Mouse (Mus musculus): ENCODE data around the gene Noc2l.

The Noc2l gene

DNA sequence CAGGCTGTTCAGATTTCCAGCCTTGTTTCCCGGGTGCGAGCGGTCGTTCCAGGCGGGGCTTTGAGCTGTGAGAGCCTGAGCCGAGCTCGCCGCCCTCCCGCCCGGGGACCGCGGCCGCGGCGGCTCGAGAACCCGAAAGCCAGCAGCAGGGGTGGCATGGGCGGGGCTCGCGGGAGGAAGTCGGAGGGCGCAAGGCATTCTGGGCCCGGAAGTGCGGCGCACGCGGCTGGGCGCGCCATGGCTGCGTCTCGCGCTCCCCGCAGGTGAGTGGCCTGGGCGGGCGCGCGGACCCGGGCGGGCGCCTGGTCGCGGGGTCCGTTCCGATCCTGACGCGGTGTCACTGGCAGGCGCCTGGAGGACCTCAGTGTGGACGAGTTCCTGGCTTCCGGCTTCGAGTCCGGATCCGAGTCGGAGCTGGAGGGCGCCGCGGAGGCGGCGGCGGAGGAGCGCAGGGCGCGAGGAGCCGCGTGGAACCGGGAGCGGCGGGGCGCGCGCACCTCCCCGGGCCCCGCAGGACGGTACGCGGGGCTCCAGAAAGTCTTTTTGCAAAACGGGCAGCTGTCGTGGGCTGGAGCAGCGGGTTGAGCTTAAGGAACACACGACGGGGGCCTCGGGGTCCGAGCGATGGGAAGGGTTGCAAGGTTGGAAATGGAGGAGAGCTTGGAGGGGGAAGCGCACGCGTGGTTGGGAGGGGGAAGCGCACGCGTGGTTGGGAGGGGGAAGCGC is at the start of gene Noc2l:
Gene Noc2l (plus strand): TSS at position 203 of the 726 bp plus-strand sequence.
- peak; percentile 91 to 95 for DNase-seq

- no peak for DNase-seq
Observed at GRCm38 (mm10) chr4:156188162-156188810, 47.5 kb upstream of the Noc2l start.

- DNase-seq = peak; percentile 18 to 39
Observed at GRCm38 (mm10) chr4:156188811-156189323, 46.9 kb upstream of the Noc2l start.

DNA sequence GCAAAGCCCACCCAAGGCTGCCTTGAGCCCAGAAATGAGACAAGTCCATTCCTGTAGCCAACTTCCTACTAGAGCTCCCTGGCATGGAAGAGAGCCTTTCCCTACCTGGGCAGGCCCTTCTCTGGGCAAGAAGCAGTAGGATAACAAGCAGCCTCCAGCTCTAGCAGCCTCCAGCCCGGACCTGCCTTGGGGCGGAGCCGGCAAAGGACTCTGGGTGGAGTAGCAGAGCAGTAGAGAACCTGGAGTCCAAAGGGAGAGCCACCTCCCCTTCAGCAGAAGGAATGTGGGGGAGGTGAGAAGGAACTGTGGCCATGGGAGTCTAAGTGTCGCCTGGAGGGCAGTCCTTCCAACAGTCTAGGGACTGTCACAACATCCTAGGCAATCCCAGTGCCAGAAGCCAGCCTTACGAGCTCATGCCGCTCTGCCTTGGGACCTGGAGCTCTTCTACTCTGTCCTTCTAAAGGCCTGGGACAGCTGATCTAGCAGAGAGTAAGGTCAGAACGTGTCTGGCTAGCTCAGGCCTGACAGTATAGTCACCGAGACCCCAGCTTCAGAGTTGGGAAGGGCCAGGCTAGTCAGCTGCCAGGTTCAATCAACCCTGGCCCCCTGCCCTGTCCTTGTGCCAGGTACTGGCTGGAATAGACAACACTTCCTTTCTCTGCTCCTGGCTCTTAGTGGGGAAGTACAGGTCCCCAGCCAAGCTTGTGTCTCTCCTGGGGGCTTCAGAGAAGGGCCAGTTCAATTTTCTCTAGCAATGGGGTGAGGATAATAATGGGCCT is 43.2 kb upstream of the Noc2l start:
- peak in 1 of 2 experiments; percentile 13 for DNase-seq

DNA sequence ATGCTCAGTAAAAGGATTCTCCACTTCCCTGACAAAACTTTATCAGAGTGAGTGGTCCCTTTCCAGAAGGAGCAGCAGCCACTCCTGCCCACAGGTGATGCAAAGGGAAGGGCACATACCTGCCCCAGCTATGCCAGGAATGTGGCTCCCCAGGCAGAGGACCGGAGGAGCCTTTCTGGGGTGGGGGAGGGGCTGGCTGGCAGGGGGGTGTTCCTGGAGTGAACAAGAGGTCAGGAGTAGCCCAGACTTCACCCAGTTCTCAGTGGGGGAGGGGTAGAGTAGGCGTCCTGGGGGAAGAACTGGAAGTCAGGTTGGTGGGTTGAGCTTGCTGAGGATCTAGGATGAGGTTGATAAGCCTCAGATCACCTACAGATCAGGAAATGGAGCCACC is 42.6 kb upstream of the Noc2l start:
- DNase-seq = no peak

DNA sequence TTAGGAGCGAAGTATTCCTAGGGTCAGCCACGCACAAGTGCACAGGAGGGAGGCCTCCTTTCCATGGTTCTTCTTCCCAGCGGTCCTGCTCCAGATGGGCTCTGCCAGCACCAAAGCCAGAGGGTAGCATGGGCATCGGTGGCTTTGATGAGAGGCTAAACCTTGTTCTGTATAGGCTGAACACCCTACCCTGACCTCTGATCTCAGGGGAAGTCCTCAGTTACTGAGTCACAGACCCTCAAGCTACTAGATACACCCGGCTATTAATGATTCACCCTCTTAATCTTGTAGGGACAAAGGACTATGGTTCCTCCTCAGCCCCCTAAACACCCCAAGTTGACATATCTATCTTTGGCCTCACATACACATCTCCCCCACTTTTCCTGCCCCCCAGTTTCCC is 41.9 kb upstream of the Noc2l start:
- no peak for DNase-seq

DNA sequence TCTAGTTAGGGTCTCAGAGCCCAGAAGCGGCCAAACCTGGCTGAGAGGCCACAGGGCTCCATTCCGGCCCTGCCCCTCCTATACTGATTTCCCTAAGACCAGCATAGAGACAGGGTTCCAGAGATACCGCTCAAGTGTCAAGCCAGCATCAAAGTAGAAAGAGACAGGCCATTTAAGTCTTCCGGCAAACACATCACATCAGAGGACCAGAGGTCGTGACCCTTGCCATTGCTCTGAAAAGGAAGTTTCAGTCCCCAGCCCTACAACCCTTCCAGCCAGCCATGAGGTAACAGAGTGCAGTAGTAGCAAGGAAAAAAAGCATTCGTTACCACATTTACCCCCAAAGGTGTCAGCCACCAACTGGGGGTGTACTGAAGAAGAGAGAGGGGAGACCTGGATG is 41.5 kb upstream of the Noc2l start:
- no peak for DNase-seq

DNA sequence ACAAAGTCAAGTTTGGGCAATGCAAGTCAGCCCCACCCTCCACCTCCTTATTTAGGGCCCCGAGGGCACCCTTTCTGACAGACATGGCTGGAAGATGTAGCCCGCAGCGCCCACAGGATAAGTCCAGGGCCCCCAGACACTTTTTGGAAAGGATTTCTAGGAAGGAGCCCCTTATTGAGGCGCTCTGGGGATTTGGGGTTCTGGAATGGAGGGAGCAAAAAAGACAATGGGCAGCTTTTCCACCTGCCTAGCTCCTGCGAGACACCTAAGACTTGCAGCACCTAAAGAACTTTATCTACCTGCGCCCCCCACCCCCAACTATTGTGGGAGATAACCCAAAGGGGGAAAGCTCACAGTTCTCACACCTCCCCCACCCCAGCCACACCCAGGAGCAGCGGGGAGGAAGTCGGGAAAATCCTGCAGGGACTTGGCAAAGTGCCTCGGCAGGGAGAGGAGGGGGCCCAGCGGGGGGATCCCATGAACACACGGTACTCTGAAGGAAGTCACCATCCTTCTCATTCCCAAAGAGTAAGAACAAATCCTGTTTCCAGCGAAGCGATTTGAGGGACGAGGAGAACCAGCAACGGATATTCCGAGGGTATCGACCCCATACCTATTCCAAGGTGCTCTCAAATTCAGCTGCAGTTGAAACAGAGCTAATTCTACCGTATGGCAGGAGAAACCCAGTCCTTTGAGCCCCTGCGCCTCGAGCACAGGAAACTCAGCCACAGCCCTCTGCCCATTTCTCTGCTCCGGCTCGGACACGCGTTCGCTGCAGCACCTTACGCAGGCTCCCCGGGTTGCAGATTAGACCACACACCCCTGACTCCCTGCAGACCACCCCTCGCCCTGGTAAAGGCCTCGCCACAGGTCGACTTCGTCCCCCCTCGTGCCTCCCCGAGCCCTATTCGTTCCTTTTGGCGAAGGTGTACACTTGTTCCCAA is 39.6 kb upstream of the Noc2l start:
- peak; percentile 34 to 38 for DNase-seq

- DNase-seq = peak; percentile 62 to 77
Observed at GRCm38 (mm10) chr4:156197131-156197828, 38.5 kb upstream of the Noc2l start, which contains the start of gene Agrn. Agrn (minus strand) TSS chr4:156197488.

DNA sequence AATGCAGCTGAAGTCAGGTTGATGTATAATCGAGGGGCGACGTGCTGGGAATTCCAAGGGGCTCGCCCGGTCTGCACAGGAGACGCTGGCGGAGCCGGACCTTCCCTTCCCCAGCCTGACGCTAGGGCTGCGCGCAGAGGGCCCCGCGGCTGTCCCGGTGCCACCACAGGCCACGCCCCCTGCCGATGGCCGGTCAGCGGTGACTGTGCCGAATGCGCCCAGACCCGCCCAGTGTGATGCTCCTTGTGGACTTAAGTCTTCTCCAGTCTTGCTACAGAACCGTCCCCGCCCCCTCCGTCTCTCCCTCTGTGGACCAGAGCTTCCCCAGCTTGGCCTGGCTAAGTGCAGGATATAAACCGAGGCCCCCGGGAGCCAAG is 38.0 kb upstream of the Noc2l start:
- peak; percentile 80 to 86 for DNase-seq

- DNase-seq = no peak
Observed at GRCm38 (mm10) chr4:156200623-156201475, 35.0 kb upstream of the Noc2l start, which contains the start of gene Isg15. Isg15 (minus strand) TSS chr4:156200818.

DNA sequence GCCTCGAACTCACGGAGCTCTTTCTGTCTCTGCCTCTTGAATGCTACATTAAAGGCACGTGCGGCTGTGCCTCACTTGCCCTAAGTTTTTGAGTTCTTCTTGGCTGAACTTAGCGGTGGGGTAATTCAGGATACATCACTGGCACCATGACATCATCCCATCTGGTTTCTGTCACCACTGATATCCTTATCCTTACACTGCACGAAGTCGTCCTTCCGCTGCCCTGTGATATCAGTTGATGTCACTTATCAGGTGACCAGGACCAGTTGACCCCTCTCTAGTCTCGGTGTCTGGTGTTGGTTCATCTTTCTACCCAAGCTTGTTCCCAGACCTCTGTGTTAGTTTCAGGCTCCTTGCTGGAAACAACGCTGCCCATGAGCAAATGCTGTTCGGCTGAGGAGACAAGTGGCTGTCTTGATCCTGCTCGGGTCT is 33.3 kb upstream of the Noc2l start:
- peak in 1 of 2 experiments; percentile 14 for DNase-seq

DNA sequence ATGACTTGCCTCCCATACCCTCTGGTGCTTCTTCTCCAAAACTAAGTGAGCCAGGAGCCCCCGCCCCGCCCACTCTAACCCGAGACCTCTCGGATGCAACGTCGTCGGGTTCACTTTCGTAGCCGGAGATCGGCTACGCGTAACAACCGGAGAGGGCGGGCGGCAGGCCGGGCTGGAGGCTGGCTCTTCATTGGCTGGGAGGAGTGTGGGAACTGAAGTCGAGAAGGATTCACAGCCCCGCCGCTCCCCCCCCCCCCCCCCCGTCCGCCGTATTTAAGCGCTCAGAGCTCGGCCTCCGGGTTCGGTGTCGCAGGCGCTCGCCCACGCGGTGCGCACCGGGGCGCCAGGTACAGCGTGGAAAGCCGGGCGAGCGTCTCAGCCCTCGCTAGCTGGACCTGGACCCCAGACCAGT is 32.8 kb upstream of the Noc2l start, which contains the start of gene AW011738:
Gene AW011738 (plus strand): TSS at position 304 of the 412 bp plus-strand sequence.
- DNase-seq = peak; percentile 69 to 78

GRCm38 (mm10) chr4:156203413-156204131 is 32.2 kb upstream of the Noc2l start:
- DNase-seq = peak; percentile 26

DNA sequence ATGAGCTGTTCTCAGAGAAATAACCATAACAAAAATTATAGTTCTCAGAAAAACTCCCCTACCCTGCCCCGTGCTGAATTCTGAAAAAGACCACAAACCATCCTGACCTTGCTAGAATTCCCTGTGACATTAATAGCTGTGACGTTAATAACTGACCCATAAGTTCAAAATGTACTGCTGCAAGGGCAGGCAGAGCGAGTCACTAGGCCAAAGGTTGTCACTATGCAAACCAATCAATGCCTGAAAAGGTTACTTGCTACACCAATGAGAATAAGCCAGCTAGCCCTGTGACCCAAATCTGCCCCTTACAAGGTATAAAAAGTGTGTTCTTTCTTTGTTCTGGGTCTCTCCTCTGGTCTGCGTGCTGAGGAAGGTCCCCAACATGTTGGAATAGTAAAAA is 26.9 kb upstream of the Noc2l start:
- no peak for DNase-seq

DNA sequence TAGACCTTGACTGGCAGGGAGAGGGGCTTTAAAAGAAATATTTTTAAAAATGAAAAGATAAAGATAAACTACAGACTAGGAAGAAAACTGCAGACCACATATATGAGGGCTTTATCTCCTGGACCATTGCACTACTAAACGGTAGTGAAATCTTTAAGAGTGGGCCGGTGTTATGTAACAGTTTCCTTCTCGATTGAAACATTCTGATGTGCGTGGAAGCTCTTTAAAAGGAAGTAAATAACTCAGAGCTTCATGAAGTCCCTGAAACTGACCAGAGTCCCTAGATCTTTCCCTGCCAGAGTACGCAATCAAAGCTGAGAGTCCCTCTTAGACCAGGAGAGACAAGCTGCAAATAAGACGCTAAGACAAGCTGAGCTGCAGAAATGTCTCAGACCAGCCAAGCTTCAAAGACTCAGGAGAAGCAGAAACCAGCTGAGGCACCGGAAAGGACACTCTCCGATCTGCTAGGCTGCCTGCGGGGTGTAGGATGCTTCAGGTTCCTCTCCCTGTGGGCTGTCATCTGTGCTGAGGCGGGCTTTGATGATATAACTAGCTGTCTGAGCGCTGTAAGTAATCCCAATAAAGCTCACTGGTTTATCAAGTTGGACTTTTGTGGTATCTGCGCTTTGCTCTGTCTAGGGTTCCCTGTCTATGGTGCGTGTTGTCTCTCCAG is 25.7 kb upstream of the Noc2l start:
- DNase-seq = no peak

- DNase-seq = no peak
Observed at GRCm38 (mm10) chr4:156213134-156213533, 22.7 kb upstream of the Noc2l start.

- peak in 1 of 2 experiments; percentile 41 for DNase-seq
Observed at GRCm38 (mm10) chr4:156215649-156216048, 20.2 kb upstream of the Noc2l start, which contains the start of gene Perm1. Perm1 (plus strand) TSS chr4:156215868.

GRCm38 (mm10) chr4:156216196-156216595 is 19.6 kb upstream of the Noc2l start:
- DNase-seq = no peak
